Mouse (Mus musculus): ENCODE measurements around the gene Dph1. TPM values are rescaled to one million over a fixed set of nuclear protein-coding genes. Genes with fewer than 3 reads are reported as not detected.

The Dph1 gene
- polyA plus RNA-seq, 1 experiment from 2014 or later, result 24.9 TPM

DNA sequence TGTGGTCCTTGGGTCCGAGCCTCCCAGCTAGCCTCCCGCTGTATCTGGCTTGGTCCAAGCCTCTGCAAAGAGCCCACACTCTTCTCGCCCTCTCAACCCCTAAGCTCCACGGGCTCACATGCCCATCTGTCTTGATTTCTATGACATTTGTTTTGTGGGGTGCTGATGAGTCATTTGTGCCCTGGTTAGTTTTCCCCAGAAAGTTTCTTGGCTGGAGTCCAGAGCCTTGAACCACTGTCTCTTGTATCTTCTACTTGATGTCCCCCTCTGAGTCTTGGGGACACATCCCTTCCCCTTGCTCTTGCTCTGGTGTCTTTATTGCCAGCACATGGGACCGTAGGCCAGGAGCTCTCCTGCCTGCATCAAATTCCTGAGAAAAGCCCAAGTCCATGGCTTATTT, 8.9 kb upstream of the Dph1 start:
- peaks cover 49% of the 10 kb centered on the region for H3K4me1 ChIP-seq
- DNase-seq (ENCODE audit: low spot score), result no peak
- no peaks in the 10 kb centered on the region for H3K9me3 ChIP-seq
- no peak overlapping the region for H3K27ac ChIP-seq (replicated peaks)
- H3K36me3 ChIP-seq (replicated peaks), result no peaks in the 10 kb centered on the region
- peaks cover 72% of the 10 kb centered on the region for H3K27me3 ChIP-seq (replicated peaks; ENCODE audit: low read depth, poor library complexity, severe bottlenecking)
- no peak overlapping the region for H3K4me3 ChIP-seq
- WGBS, result 88% methylated on average over 5 of the region's 5 CpGs

DNA sequence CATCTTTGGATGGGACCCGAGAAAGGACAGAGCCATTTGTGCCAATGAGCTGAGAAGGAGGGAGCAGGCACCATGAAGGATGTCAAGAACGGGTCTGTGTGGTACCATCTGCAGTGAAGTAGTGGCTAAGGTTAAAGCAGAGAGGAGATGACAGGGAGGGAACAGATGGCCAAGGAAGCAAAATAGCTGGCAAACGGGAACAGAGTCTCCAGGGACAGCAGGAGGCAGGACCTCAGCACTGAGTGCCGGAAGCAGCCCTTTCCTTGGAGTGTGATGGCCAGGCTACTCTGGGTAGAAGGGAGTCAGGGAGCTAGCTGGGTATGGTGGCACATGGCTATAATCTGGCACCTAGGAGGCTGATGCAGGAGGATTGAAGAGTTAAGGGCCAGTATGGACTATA, 7.8 kb upstream of the Dph1 start:
- DNase-seq (ENCODE audit: low spot score), result no peak
- no peak overlapping the region for H3K4me3 ChIP-seq
- peaks cover 80% of the 10 kb centered on the region for H3K27me3 ChIP-seq (replicated peaks; ENCODE audit: low read depth, poor library complexity, severe bottlenecking)
- H3K4me1 ChIP-seq, result peaks cover 52% of the 10 kb centered on the region
- H3K9me3 ChIP-seq, result no peaks in the 10 kb centered on the region
- H3K36me3 ChIP-seq (replicated peaks), result no peaks in the 10 kb centered on the region
- WGBS, result 69% methylated on average over 4 of the region's 4 CpGs
- no peak overlapping the region for H3K27ac ChIP-seq (replicated peaks)

DNA sequence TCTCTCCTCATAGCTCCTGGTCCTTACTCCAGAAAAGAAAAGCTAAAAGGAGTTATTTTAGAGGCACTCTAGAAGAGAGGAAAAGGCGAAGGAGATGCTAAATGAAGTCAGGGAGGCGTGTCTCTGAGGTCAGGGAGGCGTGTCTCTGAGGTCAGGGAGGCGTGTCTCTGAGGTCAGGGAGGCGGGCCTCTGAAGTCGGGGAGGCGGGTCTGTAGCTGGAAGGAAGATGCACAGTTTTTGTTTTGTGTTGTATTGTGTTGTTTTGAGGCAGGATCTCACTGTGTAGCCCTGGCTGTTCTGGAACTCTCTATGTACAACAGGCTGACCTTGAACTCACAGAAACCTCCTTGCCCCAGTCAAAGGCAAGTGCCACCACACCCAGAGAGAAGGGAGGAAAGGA, 6.9 kb upstream of the Dph1 start:
- Histone ChIP-seq H3K4me3 (no peak overlapping the region), H3K27ac (replicated peaks) (no peak overlapping the region), H3K36me3 (replicated peaks) (no peaks in the 10 kb centered on the region), H3K4me1 (peaks cover 56% of the 10 kb centered on the region), H3K9me3 (no peaks in the 10 kb centered on the region), H3K27me3 (replicated peaks; ENCODE audit: low read depth, poor library complexity, severe bottlenecking) (peaks cover 83% of the 10 kb centered on the region)
- no peak for DNase-seq (ENCODE audit: low spot score)
- WGBS, result 34% methylated on average over 7 of the region's 7 CpGs

DNA sequence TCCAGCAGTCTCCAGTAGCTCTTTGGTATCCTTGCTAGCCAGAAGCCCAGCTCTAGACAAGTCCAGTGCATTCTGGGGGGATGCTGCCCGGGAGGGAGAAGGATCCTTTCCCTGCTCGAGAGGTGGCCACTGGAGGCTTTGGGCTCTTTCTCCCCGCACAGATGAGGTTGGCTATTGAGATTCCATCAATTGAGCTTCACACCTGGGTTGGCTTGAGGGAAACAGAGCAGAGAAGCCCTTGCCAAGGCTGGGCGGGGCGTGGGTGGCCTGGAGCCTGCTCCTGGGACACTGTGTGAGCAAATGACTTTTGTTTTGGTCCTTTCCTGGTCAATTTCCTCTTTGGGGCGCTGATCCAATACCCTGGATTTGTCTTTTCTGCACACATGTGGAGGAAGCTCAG, 5.1 kb upstream of the Dph1 start:
- Histone ChIP-seq H3K27ac (replicated peaks) (no peak overlapping the region), H3K27me3 (replicated peaks; ENCODE audit: low read depth, poor library complexity, severe bottlenecking) (peaks cover 95% of the 10 kb centered on the region), H3K4me1 (peaks cover 50% of the 10 kb centered on the region), H3K36me3 (replicated peaks) (no peaks in the 10 kb centered on the region), H3K9me3 (no peaks in the 10 kb centered on the region), H3K4me3 (no peak overlapping the region)
- 41% methylated on average over 6 of the region's 6 CpGs for WGBS
- DNase-seq (ENCODE audit: low spot score), result no peak

DNA sequence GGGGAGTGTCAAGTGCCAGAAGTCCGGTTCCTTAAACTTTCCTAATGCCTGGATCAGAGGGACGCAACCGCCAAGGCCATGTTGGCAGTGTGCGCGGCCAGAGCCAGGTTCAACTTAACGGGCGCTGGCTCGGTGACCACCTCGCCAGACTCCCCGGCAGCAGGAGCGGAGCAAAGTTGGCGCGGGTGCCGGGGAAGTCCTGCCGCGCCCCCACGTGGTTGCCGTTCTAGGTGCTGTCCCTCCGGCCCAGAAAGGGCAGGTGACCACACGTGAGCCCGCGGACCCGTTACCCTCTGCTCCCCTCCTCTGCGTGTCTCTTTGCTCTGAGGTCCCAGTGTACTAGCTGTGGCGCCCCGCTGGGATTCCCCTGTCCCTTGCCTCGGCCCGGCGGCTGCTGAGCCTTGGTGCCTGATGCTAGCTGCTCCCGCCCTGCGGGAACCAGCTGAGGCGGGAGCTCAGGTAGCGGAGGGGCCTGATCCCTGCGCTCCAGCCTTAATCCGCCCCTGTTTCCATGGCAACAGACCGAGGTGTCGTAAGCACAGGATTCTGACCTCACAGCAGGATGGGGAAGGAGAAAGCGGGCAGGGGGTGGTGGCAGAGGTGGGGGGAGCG, 3.9 kb upstream of the Dph1 start:
- H3K27me3 ChIP-seq (replicated peaks; ENCODE audit: low read depth, poor library complexity, severe bottlenecking), result peaks cover 94% of the 10 kb centered on the region
- no peaks in the 10 kb centered on the region for H3K9me3 ChIP-seq
- peak overlapping the region; percentile 63 for H3K4me3 ChIP-seq
- peak overlapping the region; percentile 65 for H3K27ac ChIP-seq (replicated peaks)
- WGBS, result under 1% methylated on average over 39 of the region's 39 CpGs
- H3K4me1 ChIP-seq, result peaks cover 55% of the 10 kb centered on the region
- H3K36me3 ChIP-seq (replicated peaks), result no peaks in the 10 kb centered on the region
- peak; percentile 83 for DNase-seq (ENCODE audit: low spot score)

DNA sequence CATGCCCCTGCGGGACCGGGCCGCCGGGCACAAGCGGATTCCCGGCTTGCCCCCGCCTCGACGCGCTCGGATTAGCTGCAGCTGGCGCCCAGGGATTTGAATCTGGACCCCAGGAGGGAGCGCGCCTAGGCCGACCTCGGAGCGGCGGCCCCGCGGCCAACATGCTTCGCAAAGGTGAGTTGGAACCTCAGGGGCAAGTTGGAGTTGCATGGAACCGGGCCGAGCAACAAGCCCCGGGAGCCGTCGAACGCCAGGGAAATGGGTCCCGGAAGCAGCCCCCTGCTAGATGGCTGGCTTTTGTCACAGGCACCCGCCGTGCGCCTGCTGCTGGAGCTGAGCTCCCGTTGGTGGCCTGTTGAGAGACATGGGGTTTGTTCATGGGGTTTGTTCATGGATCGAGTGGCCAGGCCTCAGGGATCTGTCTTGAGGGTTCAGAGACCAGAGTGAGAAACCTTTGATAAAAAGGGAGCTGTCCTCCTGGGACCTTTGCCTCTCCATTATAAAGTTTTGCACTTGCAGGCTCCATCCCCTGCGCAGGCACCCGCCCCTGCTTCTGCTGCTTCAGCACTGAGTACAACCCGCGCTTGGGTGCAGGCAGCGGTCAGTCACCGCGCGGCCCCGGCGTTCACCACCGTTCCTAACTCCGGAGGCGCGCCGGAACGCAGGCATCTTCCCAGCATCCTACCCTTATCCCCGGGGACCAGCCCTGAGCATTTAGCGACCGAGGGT, 3.2 kb upstream of the Dph1 start:
- peaks cover 87% of the 10 kb centered on the region for H3K27me3 ChIP-seq (replicated peaks; ENCODE audit: low read depth, poor library complexity, severe bottlenecking)
- no peaks in the 10 kb centered on the region for H3K9me3 ChIP-seq
- no peaks in the 10 kb centered on the region for H3K36me3 ChIP-seq (replicated peaks)
- under 1% methylated on average over 52 of the region's 52 CpGs for WGBS
- H3K4me1 ChIP-seq, result peaks cover 62% of the 10 kb centered on the region
- peak overlapping the region; percentile 65; the same call in 1 of the 2 replicates for H3K27ac ChIP-seq (replicated peaks)
- DNase-seq (ENCODE audit: low spot score), result peak; percentile 60
- peak overlapping the region; percentile 63 for H3K4me3 ChIP-seq

DNA sequence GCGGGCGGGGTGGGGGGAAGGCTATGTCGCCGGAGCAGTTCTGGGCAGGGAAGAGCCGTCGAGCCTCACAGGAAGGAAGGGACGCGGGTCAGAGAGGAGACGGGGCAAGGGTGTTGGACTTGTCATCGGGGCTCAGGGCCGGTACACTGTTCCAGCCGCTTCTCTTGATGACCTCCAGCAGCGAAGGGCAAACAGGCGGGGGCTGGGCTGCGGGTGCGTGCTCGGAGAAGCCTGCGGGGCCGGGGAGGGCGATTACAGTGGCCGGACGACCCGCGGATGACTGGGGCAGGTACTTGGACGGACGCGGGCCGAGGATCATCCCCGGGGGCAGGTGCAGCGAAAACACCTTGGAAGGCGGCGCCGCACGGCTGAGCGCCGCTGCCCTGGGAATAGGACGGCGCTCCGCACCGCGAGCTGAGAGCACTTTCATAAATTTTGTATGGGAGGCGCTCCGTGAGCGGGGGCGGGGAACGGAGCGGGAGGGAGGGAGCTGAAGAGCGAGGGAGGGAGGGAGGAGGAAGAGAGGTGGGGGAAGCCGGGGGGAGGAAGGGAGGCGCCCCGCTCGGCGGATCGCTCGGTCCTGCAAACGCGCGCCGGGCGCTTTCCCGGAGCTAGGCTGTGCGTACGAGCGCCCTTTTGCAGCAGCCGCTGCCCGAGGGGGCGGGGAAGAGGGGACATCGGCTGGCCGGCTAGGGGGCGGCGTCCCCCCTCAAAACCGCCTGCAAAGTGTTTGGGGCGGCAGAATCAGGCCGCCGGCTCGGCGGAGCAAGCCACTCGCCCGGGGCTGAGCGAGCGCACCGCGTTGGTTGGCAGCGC, 2.4 kb upstream of the Dph1 start, which contains the start of gene Rtn4rl1:
Gene Rtn4rl1, plus strand, starts transcription at position 528 of the 816 bp plus-strand sequence.
- H3K27me3 ChIP-seq (replicated peaks; ENCODE audit: low read depth, poor library complexity, severe bottlenecking), result peaks cover 80% of the 10 kb centered on the region
- peak within 1 kb of the TSS; percentile 63 for H3K4me3 ChIP-seq
- H3K4me1 ChIP-seq, result peaks cover 67% of the 10 kb centered on the region
- under 1% methylated on average over 84 of the region's 84 CpGs for WGBS
- H3K27ac ChIP-seq (replicated peaks), result peak within 1 kb of the TSS; percentile 65; the same call in 1 of the 2 replicates
- H3K36me3 ChIP-seq (replicated peaks), result 0 out of 2 replicates have a peak, but pooled peaks cover under 1% of the 10 kb centered on the region
- DNase-seq (ENCODE audit: low spot score), result peak; percentile 61
- no peaks in the 10 kb centered on the region for H3K9me3 ChIP-seq

DNA sequence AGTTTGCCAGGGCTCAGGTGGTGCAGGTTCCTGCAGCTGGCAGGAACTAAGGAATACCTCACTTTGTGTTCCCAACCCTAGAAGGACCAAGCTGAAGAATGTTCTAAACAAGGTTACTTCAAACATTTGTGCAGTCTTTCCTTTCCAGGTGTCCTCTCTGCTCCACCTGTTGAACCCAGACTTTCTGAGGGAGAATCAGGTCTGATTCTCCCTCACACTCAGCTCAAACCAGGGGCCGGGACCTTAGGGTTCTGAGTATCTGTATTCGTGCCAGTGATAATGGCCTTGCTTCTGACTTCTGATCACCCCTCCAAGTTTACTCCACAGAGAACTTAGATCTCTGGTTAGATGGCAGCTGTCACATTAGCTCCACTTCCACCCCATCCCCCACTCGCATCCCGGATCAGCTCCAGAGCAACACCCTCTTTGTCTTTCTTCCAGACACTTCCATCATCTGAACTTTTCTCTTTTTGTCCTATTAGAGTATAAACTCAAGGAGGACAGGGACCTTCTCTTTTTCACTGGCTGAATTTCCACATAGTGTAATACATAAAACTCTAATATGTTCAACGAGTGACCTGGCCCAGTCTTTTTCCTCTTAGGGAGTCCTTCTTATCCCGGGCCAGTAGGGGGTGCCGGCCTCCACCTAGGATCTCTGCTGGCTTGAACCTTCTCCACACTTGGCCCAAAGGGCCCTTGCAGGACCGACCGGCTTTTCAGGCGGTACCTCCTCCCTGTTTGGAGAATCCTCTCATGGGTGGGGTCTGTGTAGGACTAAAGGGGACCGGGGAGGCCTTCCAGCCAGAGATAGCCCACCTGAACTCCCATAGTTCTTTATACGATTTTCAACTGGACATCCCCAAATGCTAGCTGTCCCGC, 1.5 kb upstream of the Dph1 start:
- Histone ChIP-seq H3K4me3 (peak overlapping the region; percentile 63), H3K9me3 (no peaks in the 10 kb centered on the region), H3K27me3 (replicated peaks; ENCODE audit: low read depth, poor library complexity, severe bottlenecking) (peaks cover 71% of the 10 kb centered on the region), H3K4me1 (peaks cover 67% of the 10 kb centered on the region), H3K27ac (replicated peaks) (no peak overlapping the region), H3K36me3 (replicated peaks) (0 out of 2 replicates have a peak, but pooled peaks cover 3% of the 10 kb centered on the region)
- peak; percentile 87 for DNase-seq (ENCODE audit: low spot score)
- WGBS, result 22% methylated on average over 13 of the region's 13 CpGs

DNA sequence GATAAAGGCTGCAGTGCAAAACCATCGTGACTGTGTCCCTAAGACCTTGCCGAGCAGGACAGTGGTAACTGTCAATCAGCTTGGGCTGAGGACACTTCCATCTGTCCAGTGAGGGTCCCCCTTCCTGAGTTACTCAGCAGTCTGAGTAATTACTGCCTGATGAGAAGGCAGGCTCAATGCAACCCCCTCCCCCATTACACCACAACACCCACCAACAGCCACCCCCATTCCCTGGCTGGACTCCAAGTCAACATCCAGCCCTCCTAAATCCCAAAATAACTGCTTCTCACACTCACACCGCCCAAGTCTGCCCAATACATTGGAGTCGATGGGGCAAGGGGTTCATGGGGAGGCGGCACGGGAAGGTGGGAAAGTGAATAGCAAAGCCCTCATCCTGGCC, 800 bp upstream of the Dph1 start:
- 0 out of 2 replicates have a peak, but pooled peaks cover 3% of the 10 kb centered on the region for H3K36me3 ChIP-seq (replicated peaks)
- H3K27ac ChIP-seq (replicated peaks), result no peak overlapping the region
- H3K4me1 ChIP-seq, result peaks cover 67% of the 10 kb centered on the region
- 57% methylated on average over 6 of the region's 6 CpGs for WGBS
- no peak for DNase-seq (ENCODE audit: low spot score)
- no peak overlapping the region for H3K4me3 ChIP-seq
- peaks cover 64% of the 10 kb centered on the region for H3K27me3 ChIP-seq (replicated peaks; ENCODE audit: low read depth, poor library complexity, severe bottlenecking)
- H3K9me3 ChIP-seq, result no peaks in the 10 kb centered on the region

DNA sequence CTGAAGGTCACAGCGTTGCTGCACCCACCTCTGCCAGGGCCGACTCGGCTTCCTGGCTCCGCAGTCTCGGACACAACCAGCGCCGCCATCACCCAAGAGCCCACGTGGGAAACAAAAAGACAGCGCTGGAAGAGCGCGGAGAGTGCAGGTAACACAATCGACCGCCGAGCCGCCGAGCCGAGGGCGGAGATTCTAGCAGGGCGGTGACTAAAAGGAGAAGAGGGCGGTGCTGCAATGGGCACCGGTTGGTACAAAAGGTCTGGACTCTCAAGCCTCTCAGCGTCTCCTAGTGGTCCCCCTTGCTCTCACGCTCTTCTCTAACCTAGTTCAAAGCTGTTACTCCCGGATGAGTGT, 693 bp downstream of the Dph1 start:
- Histone ChIP-seq H3K36me3 (replicated peaks) (peaks cover 9% of the 10 kb centered on the region; the same call in 1 of the 2 replicates), H3K4me3 (peak overlapping the region; percentile 70), H3K27me3 (replicated peaks; ENCODE audit: low read depth, poor library complexity, severe bottlenecking) (peaks cover 49% of the 10 kb centered on the region), H3K27ac (replicated peaks) (peak overlapping the region; percentile 62), H3K9me3 (no peaks in the 10 kb centered on the region), H3K4me1 (peaks cover 57% of the 10 kb centered on the region)
- WGBS, result under 1% methylated on average over 24 of the region's 24 CpGs
- DNase-seq (ENCODE audit: low spot score), result peak; percentile 92

DNA sequence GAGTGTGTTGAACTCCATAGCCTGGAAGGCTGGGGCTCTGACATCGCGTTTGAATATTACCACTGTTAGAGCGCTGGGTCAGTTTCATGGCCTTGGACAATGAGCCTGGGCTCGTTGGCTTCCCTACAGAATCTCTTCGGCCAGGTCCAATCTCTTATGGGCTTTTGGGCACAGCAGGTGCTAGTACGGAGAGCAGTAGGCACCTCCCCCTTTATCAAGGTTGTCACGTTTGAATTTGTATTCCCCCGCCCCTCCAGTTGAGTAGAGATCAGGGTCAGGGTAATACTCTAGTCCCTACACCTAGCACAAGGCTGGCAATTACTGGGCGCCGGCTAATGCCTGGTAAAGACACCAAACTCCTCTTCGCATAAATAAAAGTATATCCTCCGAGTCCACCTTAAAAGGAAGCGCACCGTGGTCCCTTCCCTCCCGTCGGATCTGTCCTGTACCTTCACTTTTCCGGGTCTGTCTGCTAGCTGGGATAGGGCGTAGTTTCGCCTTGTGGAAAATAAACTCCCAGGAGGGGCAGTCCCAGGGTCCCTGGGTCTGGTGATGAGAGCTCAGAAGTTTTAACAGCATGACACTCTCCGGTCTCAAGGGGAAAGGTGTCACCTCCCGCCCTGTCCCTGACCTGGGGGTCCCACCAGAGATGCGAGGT, 1.2 kb downstream of the Dph1 start:
- H3K9me3 ChIP-seq, result no peaks in the 10 kb centered on the region
- peak overlapping the region; percentile 70 for H3K4me3 ChIP-seq
- peaks cover 14% of the 10 kb centered on the region for H3K36me3 ChIP-seq (replicated peaks)
- WGBS, result under 1% methylated on average over 22 of the region's 22 CpGs
- H3K27ac ChIP-seq (replicated peaks), result peak overlapping the region; percentile 62
- no peak for DNase-seq (ENCODE audit: low spot score)
- H3K27me3 ChIP-seq (replicated peaks; ENCODE audit: low read depth, poor library complexity, severe bottlenecking), result peaks cover 44% of the 10 kb centered on the region
- peaks cover 52% of the 10 kb centered on the region for H3K4me1 ChIP-seq

All from embryonic facial prominence, embryonic 10.5 days (tissue).